Comparison of ENCODE assay signal across 8 mouse cellular contexts in the genomic region with DNA sequence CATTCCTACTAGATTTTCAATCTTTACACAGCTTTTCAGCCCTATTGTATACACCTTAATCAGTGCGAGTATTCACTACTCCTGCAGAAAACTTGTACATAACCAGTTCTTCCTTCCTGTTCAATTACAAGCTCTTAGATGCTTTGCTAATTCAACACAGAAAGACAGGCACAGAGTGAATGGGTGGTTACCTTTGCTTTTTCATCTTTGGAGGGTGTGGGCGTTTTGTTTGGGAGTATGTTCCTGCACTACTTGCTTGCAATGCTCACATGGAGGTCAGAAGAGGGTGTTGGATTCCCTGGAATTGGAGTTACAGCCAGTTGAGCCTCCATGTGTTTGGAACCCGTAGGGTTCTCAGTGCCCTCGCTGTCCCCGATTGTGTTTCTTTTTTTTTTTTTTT. TPM values are rescaled to one million over a fixed set of nuclear protein-coding genes. Genes with fewer than 3 reads are reported as not detected.
DNase-seq lines count a peak whose midpoint lies in the region; ATAC-seq lines count a peak whose summit lies in the region.

No protein-coding gene starts in this region.

- H3K27me3 ChIP-seq in kidney, embryonic 14.5 days (ENCODE audit: control insufficient read depth, insufficient read depth, low read length), result no peaks in the 10 kb centered on the region
- no peaks in the 10 kb centered on the region for H3K27me3 ChIP-seq in hindbrain, embryonic 12.5 days
- H3K27me3 ChIP-seq in midbrain, embryonic 13.5 days, result no peaks in the 10 kb centered on the region

- peak overlapping the region; percentile 88; the same call in 1 of the 2 replicates for H3K4me3 ChIP-seq in kidney, embryonic 14.5 days (ENCODE audit: low read length)
- peak overlapping the region; percentile 93 for H3K4me3 ChIP-seq in hindbrain, embryonic 12.5 days
- peak overlapping the region; percentile 94 for H3K4me3 ChIP-seq in midbrain, embryonic 13.5 days (replicated peaks)

- DNase-seq in kidney, postnatal 10 days, result no peak
- peak; percentile 31 for DNase-seq in R1 (ENCODE audit: low read depth, low spot score)
- DNase-seq in adrenal gland, postnatal 36 days, result no peak
- no peak for DNase-seq in frontal cortex, postnatal 10 days (ENCODE audit: low spot score in 2 of 2)
- no peak for DNase-seq in urinary bladder, postnatal 4 days (ENCODE audit: low spot score in 2 of 2)

- peaks cover 22% of the 10 kb centered on the region for H3K36me3 ChIP-seq in kidney, embryonic 14.5 days (ENCODE audit: control insufficient read depth, insufficient read depth, low read length)
- H3K36me3 ChIP-seq in hindbrain, embryonic 12.5 days, result peaks cover 15% of the 10 kb centered on the region
- H3K36me3 ChIP-seq in midbrain, embryonic 13.5 days, result peaks cover 19% of the 10 kb centered on the region

- no peak for ATAC-seq in kidney, embryonic 14.5 days (ENCODE audit: low FRiP score, low TSS enrichment)
- no peak for ATAC-seq in hindbrain, embryonic 12.5 days (ENCODE audit: low FRiP score)
- ATAC-seq in midbrain, embryonic 13.5 days, result no peak

- peak overlapping the region; percentile 47 for H3K4me2 ChIP-seq in kidney, embryonic 14.5 days (replicated peaks; ENCODE audit: low read depth, low read length)
- peak overlapping the region; percentile 50 for H3K4me2 ChIP-seq in hindbrain, embryonic 12.5 days (replicated peaks)
- H3K4me2 ChIP-seq in midbrain, embryonic 13.5 days (replicated peaks), result peak overlapping the region; percentile 43

- no peaks in the 10 kb centered on the region for H3K9me3 ChIP-seq in kidney, embryonic 14.5 days (ENCODE audit: control insufficient read depth, low read length)
- H3K9me3 ChIP-seq in hindbrain, embryonic 12.5 days (replicated peaks), result no peaks in the 10 kb centered on the region
- H3K9me3 ChIP-seq in midbrain, embryonic 13.5 days, result no peaks in the 10 kb centered on the region

- H3K9ac ChIP-seq in kidney, embryonic 14.5 days (ENCODE audit: low read depth, low read length), result peak overlapping the region; percentile 44; the same call in 1 of the 2 replicates
- no peak overlapping the region for H3K9ac ChIP-seq in hindbrain, embryonic 12.5 days
- H3K9ac ChIP-seq in midbrain, embryonic 13.5 days (replicated peaks), result peak overlapping the region; percentile 51; the same call in 1 of the 2 replicates

- 65% methylated on average over 5 of the region's 5 CpGs for whole genome bisulfite sequencing in kidney, embryonic 14.5 days
- 64% methylated on average over 5 of the region's 5 CpGs for WGBS in hindbrain, embryonic 12.5 days
- WGBS in midbrain, embryonic 13.5 days, result 65% methylated on average over 5 of the region's 5 CpGs

- no peak overlapping the region; the same call in 1 of the 2 replicates for H3K27ac ChIP-seq in kidney, embryonic 14.5 days (ENCODE audit: low read depth, low read length)
- no peak overlapping the region for H3K27ac ChIP-seq in hindbrain, embryonic 12.5 days
- H3K27ac ChIP-seq in midbrain, embryonic 13.5 days, result no peak overlapping the region

- H3K4me1 ChIP-seq in kidney, embryonic 14.5 days (ENCODE audit: control insufficient read depth, insufficient read depth, low read length), result peaks cover 8% of the 10 kb centered on the region
- peaks cover 15% of the 10 kb centered on the region for H3K4me1 ChIP-seq in hindbrain, embryonic 12.5 days
- peaks cover 25% of the 10 kb centered on the region for H3K4me1 ChIP-seq in midbrain, embryonic 13.5 days (replicated peaks)

RNA-seq across cellular contexts. Expression of a gene that starts 0.8 kb away (rescaled TPM):
- polyA plus RNA-seq in kidney, embryonic 14.5 days (2014; fragmentation: Nextera tagmentation; extraction: Ambion mirVana), result 10.7 and 29.9 TPM in 2 replicates
- polyA plus RNA-seq in hindbrain, embryonic 12.5 days (2016; fragmentation: Nextera tagmentation; extraction: Ambion mirVana), result 21.3 and 22.3 TPM in 2 replicates
- 13.8 and 15.8 TPM in 2 replicates for polyA plus RNA-seq in midbrain, embryonic 13.5 days (2015; fragmentation: Nextera tagmentation; extraction: Ambion mirVana)
- 10 to 100 TPM; 28.4 to 31.4 TPM for total RNA-seq in adrenal gland, postnatal 36 days (2021)

RNA-seq across cellular contexts. Expression of a gene that starts 14.4 kb away (rescaled TPM):
- polyA plus RNA-seq in kidney, embryonic 14.5 days (2014; fragmentation: Nextera tagmentation; extraction: Ambion mirVana), result 23.2 and 31.1 TPM in 2 replicates
- polyA plus RNA-seq in hindbrain, embryonic 12.5 days (2016; fragmentation: Nextera tagmentation; extraction: Ambion mirVana), result 49.7 and 53.4 TPM in 2 replicates
- polyA plus RNA-seq in midbrain, embryonic 13.5 days (2015; fragmentation: Nextera tagmentation; extraction: Ambion mirVana), result 42.3 and 46.1 TPM in 2 replicates
- total RNA-seq in adrenal gland, postnatal 36 days (2021), result 10 to 100 TPM; 21.8 to 26.3 TPM

RNA-seq across cellular contexts. Expression of a gene that starts 14.6 kb away (rescaled TPM):
- 37.3 and 42.7 TPM in 2 replicates for polyA plus RNA-seq in kidney, embryonic 14.5 days (2014; fragmentation: Nextera tagmentation; extraction: Ambion mirVana)
- polyA plus RNA-seq in hindbrain, embryonic 12.5 days (2016; fragmentation: Nextera tagmentation; extraction: Ambion mirVana), result 41.1 and 44.8 TPM in 2 replicates
- polyA plus RNA-seq in midbrain, embryonic 13.5 days (2015; fragmentation: Nextera tagmentation; extraction: Ambion mirVana), result 36.2 and 37.9 TPM in 2 replicates
- total RNA-seq in adrenal gland, postnatal 36 days (2021), result 10 to 100 TPM; 71.1 to 92.2 TPM

RNA-seq across cellular contexts. Expression of a gene that starts 22.2 kb away (rescaled TPM):
- 288 and 307 TPM in 2 replicates for polyA plus RNA-seq in kidney, embryonic 14.5 days (2014; fragmentation: Nextera tagmentation; extraction: Ambion mirVana)
- 204 and 206 TPM in 2 replicates for polyA plus RNA-seq in hindbrain, embryonic 12.5 days (2016; fragmentation: Nextera tagmentation; extraction: Ambion mirVana)
- polyA plus RNA-seq in midbrain, embryonic 13.5 days (2015; fragmentation: Nextera tagmentation; extraction: Ambion mirVana), result 192 and 194 TPM in 2 replicates
- total RNA-seq in adrenal gland, postnatal 36 days (2021), result 100 to 1,000 TPM; 231 to 240 TPM

RNA-seq across cellular contexts. Expression of a gene that starts 28.3 kb away (rescaled TPM):
- polyA plus RNA-seq in kidney, embryonic 14.5 days (2014; fragmentation: Nextera tagmentation; extraction: Ambion mirVana), result 25.5 and 61.4 TPM in 2 replicates
- polyA plus RNA-seq in hindbrain, embryonic 12.5 days (2016; fragmentation: Nextera tagmentation; extraction: Ambion mirVana), result 417 TPM in 2 replicates
- polyA plus RNA-seq in midbrain, embryonic 13.5 days (2015; fragmentation: Nextera tagmentation; extraction: Ambion mirVana), result 607 and 620 TPM in 2 replicates
- total RNA-seq in adrenal gland, postnatal 36 days (2021), result 1 to 10 TPM; 7.3 to 7.4 TPM
